Mouse (Mus musculus): ENCODE measurements around the gene Tst. TPM values are rescaled to one million over a fixed set of nuclear protein-coding genes. Genes with fewer than 3 reads are reported as not detected.

The Tst gene
- polyA plus RNA-seq, 1 experiment from 2014 or later: 8.5 TPM

DNA sequence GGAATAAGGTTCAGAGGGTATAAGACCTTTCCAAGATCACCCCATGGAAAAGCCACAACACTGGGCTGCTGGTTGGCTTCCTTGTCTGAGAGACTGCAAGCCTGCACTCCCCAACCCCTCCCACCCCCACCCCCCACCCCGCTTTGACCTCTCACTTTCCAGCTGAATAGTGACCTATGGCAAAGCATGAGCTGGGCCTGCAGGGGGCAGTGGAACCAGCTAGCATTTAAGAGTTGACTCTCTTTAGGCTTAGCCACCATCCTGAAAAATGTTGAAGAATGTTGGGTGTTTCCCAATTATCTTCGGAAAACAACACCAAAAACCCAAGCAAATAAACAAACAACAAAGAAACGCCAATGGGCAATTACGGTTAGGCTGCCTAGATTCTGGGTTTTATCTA lies 19.5 kb upstream of the Tst start:
- Histone ChIP-seq H3K9me3 (replicated peaks) (no peaks in the 10 kb centered on the region), H3K27ac (no peak overlapping the region), H3K4me3 (no peak overlapping the region), H3K4me1 (peaks cover 21% of the 10 kb centered on the region), H3K27me3 (ENCODE audit: low read depth, poor library complexity, severe bottlenecking) (peaks cover 25% of the 10 kb centered on the region), H3K36me3 (no peaks in the 10 kb centered on the region)
- DNase-seq (ENCODE audit: low spot score): no peak
- 59% methylated on average over 4 of the region's 4 CpGs for WGBS

DNA sequence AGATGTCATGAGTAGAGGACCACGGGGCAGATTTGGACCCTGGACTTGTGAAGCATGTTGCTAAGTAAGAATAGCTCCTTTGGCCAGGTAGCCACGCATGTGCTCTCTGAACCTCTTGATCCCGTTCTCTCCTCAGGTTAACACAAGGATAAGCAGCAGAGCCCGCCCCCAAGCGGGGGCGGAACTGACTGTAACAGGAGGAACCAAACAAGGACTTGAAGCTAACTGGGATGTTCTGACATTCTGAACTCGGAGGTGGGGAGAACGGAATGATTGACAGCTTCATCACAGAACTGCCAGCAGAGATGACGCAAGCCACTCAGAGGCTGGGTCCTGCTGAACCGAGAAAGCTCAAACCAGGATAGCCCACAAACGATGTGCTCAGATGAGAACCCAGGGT lies 18.8 kb upstream of the Tst start:
- Histone ChIP-seq H3K27ac (no peak overlapping the region), H3K27me3 (ENCODE audit: low read depth, poor library complexity, severe bottlenecking) (peaks cover 25% of the 10 kb centered on the region), H3K4me3 (no peak overlapping the region), H3K4me1 (peaks cover 14% of the 10 kb centered on the region), H3K36me3 (no peaks in the 10 kb centered on the region), H3K9me3 (replicated peaks) (no peaks in the 10 kb centered on the region)
- no peak for DNase-seq (ENCODE audit: low spot score)
- WGBS: 22% methylated on average over 11 of the region's 11 CpGs

- H3K9me3 ChIP-seq (replicated peaks): no peaks in the 10 kb centered on the region
- H3K27me3 ChIP-seq (ENCODE audit: low read depth, poor library complexity, severe bottlenecking): peaks cover 28% of the 10 kb centered on the region
- H3K4me3 ChIP-seq: no peak overlapping the region
- H3K27ac ChIP-seq: no peak overlapping the region
- peak; percentile 91 for DNase-seq (ENCODE audit: low spot score)
- H3K4me1 ChIP-seq: no peaks in the 10 kb centered on the region; the same call in 1 of the 2 replicates
- no peaks in the 10 kb centered on the region for H3K36me3 ChIP-seq
- 17% methylated on average over 16 of the region's 16 CpGs for WGBS
Measured at GRCm38 (mm10) chr15:78422046-78422956, 16.6 kb upstream of the Tst start.

DNA sequence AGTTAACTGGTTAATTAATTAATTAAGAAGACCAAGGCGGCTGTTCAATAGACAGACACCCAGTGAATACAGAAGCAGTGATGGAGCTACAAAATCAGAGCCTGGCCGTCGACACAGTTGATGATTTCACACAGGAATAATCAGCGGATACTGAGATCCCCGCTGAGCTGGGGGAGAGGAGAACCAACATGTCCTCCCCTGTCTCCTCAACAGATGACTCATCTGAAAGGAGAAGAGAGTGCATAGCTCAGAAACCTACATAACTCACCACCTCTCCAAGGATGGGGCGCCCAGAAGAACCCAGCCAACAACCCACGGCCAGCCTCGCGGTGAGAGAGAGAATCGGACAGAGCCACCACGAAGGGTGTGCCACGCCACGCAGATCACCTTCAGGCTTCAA lies 14.7 kb upstream of the Tst start:
- Histone ChIP-seq H3K36me3 (no peaks in the 10 kb centered on the region), H3K27ac (no peak overlapping the region), H3K9me3 (replicated peaks) (no peaks in the 10 kb centered on the region), H3K27me3 (ENCODE audit: low read depth, poor library complexity, severe bottlenecking) (peaks cover 28% of the 10 kb centered on the region), H3K4me1 (no peaks in the 10 kb centered on the region; the same call in 1 of the 2 replicates), H3K4me3 (no peak overlapping the region)
- no peak for DNase-seq (ENCODE audit: low spot score)
- 89% methylated on average over 13 of the region's 13 CpGs for WGBS

DNA sequence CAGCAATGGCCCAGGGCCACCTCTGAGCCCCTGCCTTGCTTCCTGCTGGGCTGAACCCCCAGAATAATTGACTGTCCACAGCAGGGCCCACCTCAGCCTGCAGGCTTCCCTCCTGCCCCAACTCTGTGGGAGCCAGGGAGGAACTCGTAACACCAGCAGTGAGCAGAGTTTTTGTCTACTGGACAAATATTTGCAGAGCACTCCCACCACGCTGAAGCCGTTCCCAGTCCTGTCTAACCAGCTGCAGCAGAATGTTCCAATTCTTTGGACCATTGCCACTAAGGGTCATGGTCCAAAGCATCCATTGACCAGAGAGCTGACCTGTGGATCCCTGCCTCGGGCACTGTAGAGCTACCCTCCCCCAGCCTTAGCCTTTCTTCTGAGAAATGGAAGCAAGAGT lies 11.2 kb upstream of the Tst start:
- DNase-seq (ENCODE audit: low spot score): no peak
- no peaks in the 10 kb centered on the region for H3K9me3 ChIP-seq (replicated peaks)
- no peaks in the 10 kb centered on the region for H3K4me1 ChIP-seq
- H3K27me3 ChIP-seq (ENCODE audit: low read depth, poor library complexity, severe bottlenecking): peaks cover 11% of the 10 kb centered on the region
- WGBS: 61% methylated on average over 4 of the region's 4 CpGs
- no peak overlapping the region for H3K27ac ChIP-seq
- no peaks in the 10 kb centered on the region for H3K36me3 ChIP-seq
- H3K4me3 ChIP-seq: no peak overlapping the region

DNA sequence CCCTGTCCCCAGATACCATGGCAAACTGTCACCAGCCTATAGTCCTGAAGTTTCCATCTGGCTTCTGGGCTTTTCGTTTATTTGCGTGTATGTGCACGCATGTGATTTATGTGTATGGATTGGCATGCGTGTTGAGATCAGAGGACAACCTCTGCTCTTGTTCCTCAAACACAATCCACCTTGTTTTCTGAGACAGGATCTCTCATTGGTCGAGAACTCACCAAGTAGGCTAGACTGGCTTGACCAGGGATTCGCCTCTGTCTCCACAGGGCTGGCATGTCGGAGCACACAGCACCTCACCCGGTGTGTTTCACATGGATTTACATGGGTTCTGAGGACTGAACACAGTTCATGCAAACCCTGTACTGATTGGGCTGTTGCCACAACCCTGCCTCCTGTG lies 8.4 kb upstream of the Tst start:
- no peaks in the 10 kb centered on the region for H3K9me3 ChIP-seq (replicated peaks)
- no peak for DNase-seq (ENCODE audit: low spot score)
- no peak overlapping the region for H3K27ac ChIP-seq
- peaks cover 11% of the 10 kb centered on the region for H3K4me1 ChIP-seq
- peaks cover 39% of the 10 kb centered on the region for H3K27me3 ChIP-seq (ENCODE audit: low read depth, poor library complexity, severe bottlenecking)
- 90% methylated on average over 8 of the region's 8 CpGs for WGBS
- H3K4me3 ChIP-seq: no peak overlapping the region
- H3K36me3 ChIP-seq: no peaks in the 10 kb centered on the region

- Histone ChIP-seq H3K4me1 (peaks cover 11% of the 10 kb centered on the region), H3K36me3 (no peaks in the 10 kb centered on the region), H3K27me3 (ENCODE audit: low read depth, poor library complexity, severe bottlenecking) (peaks cover 42% of the 10 kb centered on the region), H3K9me3 (replicated peaks) (no peaks in the 10 kb centered on the region), H3K27ac (peak overlapping the region; percentile 25; the same call in 1 of the 2 replicates), H3K4me3 (no peak overlapping the region)
- WGBS: 57% methylated on average over 1 of the region's 1 CpGs
- DNase-seq (ENCODE audit: low spot score): no peak
Measured at GRCm38 (mm10) chr15:78413719-78414117, 8.0 kb upstream of the Tst start.

GRCm38 (mm10) chr15:78413083-78413718 lies 7.5 kb upstream of the Tst start:
- WGBS: 88% methylated on average over 14 of the region's 14 CpGs
- no peaks in the 10 kb centered on the region for H3K36me3 ChIP-seq
- no peak overlapping the region for H3K4me3 ChIP-seq
- H3K27me3 ChIP-seq (ENCODE audit: low read depth, poor library complexity, severe bottlenecking): peaks cover 45% of the 10 kb centered on the region
- DNase-seq (ENCODE audit: low spot score): no peak
- H3K4me1 ChIP-seq: peaks cover 11% of the 10 kb centered on the region
- no peaks in the 10 kb centered on the region for H3K9me3 ChIP-seq (replicated peaks)
- peak overlapping the region; percentile 25; the same call in 1 of the 2 replicates for H3K27ac ChIP-seq

- 0 out of 2 replicates have a peak overlapping the region, but pooled peaks have one; percentile 19 for H3K27ac ChIP-seq
- H3K27me3 ChIP-seq (ENCODE audit: low read depth, poor library complexity, severe bottlenecking): peaks cover 54% of the 10 kb centered on the region
- DNase-seq (ENCODE audit: low spot score): no peak
- 8% methylated on average over 12 of the region's 12 CpGs for WGBS
- H3K9me3 ChIP-seq (replicated peaks): no peaks in the 10 kb centered on the region
- peaks cover 39% of the 10 kb centered on the region for H3K4me1 ChIP-seq
- peak overlapping the region; percentile 45 for H3K4me3 ChIP-seq
- H3K36me3 ChIP-seq: no peaks in the 10 kb centered on the region
Measured at GRCm38 (mm10) chr15:78409570-78410052, 3.9 kb upstream of the Tst start.

DNA sequence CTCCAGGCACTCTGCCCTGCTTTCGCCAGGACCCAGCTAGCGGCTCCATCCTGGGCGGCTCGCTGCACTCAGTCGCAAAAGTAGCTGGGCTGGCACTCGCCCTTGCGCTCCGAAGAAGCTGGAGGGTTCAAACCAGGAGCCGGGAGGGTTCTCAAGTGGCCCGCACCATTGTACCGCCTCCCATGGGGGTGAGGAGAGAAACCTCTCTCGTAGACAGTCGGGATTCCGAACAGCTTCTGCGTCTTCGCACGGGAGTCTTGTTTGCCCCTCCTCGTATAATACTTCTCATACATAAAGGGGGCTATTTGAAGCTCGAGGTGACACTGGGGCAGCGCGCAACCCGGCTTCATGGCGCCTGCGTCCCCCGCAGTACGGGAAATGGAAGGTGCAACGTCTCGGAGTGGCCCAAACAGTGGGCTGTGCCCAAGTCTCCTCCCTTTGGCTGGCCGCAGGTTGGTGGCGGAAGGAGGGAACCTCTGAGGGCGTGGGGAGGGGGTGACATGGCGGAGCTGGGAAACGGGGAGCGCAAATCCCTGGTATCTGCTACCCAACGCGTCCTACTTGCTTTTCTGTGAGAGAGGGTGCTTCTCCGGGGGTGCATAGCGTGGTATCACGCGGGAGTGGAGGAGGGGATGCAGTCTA lies 707 bp upstream of the Tst start, which contains the start of gene Mpst:
Gene Mpst (plus strand): TSS at position 124 of the 642 bp plus-strand sequence.
- under 1% methylated on average over 40 of the region's 40 CpGs for WGBS
- peak within 1 kb of the TSS; percentile 88 for H3K27ac ChIP-seq
- H3K4me1 ChIP-seq: peaks cover 50% of the 10 kb centered on the region
- H3K36me3 ChIP-seq: no peaks in the 10 kb centered on the region
- H3K27me3 ChIP-seq (ENCODE audit: low read depth, poor library complexity, severe bottlenecking): peaks cover 40% of the 10 kb centered on the region
- no peaks in the 10 kb centered on the region for H3K9me3 ChIP-seq (replicated peaks)
- H3K4me3 ChIP-seq: peak within 1 kb of the TSS; percentile 69
- peak; percentile 88 for DNase-seq (ENCODE audit: low spot score)

- DNase-seq (ENCODE audit: low spot score): no peak
- H3K36me3 ChIP-seq: no peaks in the 10 kb centered on the region
- H3K27me3 ChIP-seq (ENCODE audit: low read depth, poor library complexity, severe bottlenecking): peaks cover 27% of the 10 kb centered on the region
- H3K4me3 ChIP-seq: peak overlapping the region; percentile 69
- WGBS: 48% methylated on average over 11 of the region's 11 CpGs
- peak overlapping the region; percentile 88; the same call in 1 of the 2 replicates for H3K27ac ChIP-seq
- peaks cover 46% of the 10 kb centered on the region for H3K4me1 ChIP-seq
- H3K9me3 ChIP-seq (replicated peaks): no peaks in the 10 kb centered on the region
Measured at GRCm38 (mm10) chr15:78405098-78405497, 609 bp downstream of the Tst start.

- Histone ChIP-seq H3K27ac (no peak overlapping the region), H3K4me3 (no peak overlapping the region)
Measured at GRCm38 (mm10) chr15:78403896-78404295, 1.8 kb downstream of the Tst start.

More at GRCm38 (mm10) chr15:78403896-78404295, 1.8 kb downstream of the Tst start:
- Histone ChIP-seq H3K9me3 (replicated peaks) (no peaks in the 10 kb centered on the region), H3K4me1 (peaks cover 39% of the 10 kb centered on the region), H3K27me3 (ENCODE audit: low read depth, poor library complexity, severe bottlenecking) (peaks cover 15% of the 10 kb centered on the region), H3K36me3 (no peaks in the 10 kb centered on the region)
- WGBS: 65% methylated on average over 1 of the region's 1 CpGs
- no peak for DNase-seq (ENCODE audit: low spot score)
